Mouse (Mus musculus) liver, postnatal 0 days (tissue): ENCODE results near the gene Actr10.

Source experiments
- CTCF ChIP-seq: sonication (generic); IDR thresholded peaks from 2 replicates; pipeline ENCODE4 v1.5.1; 2016; ENCODE audit warnings: antibody characterized with exemption, low read depth
- EP300 ChIP-seq: IDR thresholded peaks from 2 replicates; pipeline ENCODE4 v1.6.1; 2016; ENCODE audit warnings: antibody characterized with exemption, low read depth, mild to moderate bottlenecking

DNA sequence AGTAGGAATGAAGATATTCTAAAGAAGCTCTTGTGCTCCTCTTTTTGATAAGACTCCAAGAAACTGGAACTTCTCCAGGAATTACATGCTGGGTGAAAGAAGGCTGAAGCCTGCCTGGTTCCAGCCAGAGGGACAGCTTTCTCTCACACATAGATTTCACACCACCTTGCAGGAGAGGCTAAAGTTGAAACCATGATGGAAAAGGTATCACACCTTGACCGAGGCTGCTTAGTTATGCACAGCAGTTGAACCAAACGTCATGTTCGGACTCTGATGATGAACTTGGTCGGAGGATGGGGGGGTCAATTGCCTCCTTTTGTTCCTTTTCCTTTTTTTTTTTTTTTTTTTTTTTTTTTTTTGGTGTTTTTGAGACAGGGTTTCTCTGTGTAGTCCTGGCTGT is 36.2 kb downstream of the Actr10 start:
- TF ChIP-seq EP300 (no peak), CTCF (no peak)
